Mouse (Mus musculus) hindbrain, embryonic 12.5 days (tissue): ENCODE measurements around the gene Kcnc3. TPM values are rescaled to one million over a fixed set of nuclear protein-coding genes. Genes with fewer than 3 reads are reported as not detected.

Experiments
- ATAC-seq: fragments of 200-750 bp; cut with Nextera tagmentation; 2 replicates; pipeline ENCODE4 v1.8.0; 2017; ENCODE audit warnings: moderate TSS enrichment; ENCODE audit not compliant: low FRiP score
- H3K27ac ChIP-seq: fragments of 300-500 bp; sonication (generic); 2 replicates; pipeline ENCODE4 v1.5.1; 2016; ENCODE audit warnings: mild to moderate bottlenecking
- H3K27me3 ChIP-seq: fragments of 300-500 bp; sonication (generic); 2 replicates; pipeline ENCODE4 v1.6.1; 2016; ENCODE audit warnings: mild to moderate bottlenecking
- H3K36me3 ChIP-seq: fragments of 300-500 bp; sonication (generic); 2 replicates; pipeline ENCODE4 v1.6.1; 2016; ENCODE audit warnings: mild to moderate bottlenecking
- H3K4me1 ChIP-seq: fragments of 300-500 bp; sonication (generic); 2 replicates; pipeline ENCODE4 v1.6.1; 2016
- H3K4me2 ChIP-seq: fragments of 300-500 bp; sonication (generic); replicated peaks from 2 replicates; pipeline ENCODE4 v1.6.1; 2016; ENCODE audit warnings: mild to moderate bottlenecking
- H3K4me3 ChIP-seq: fragments of 300-500 bp; sonication (generic); 2 replicates; pipeline ENCODE4 v1.5.1; 2016; ENCODE audit warnings: mild to moderate bottlenecking
- H3K9ac ChIP-seq: fragments of 300-500 bp; sonication (generic); 2 replicates; pipeline ENCODE4 v1.6.1; 2016; ENCODE audit warnings: mild to moderate bottlenecking, moderate library complexity
- H3K9me3 ChIP-seq: fragments of 300-500 bp; sonication (generic); replicated peaks from 2 replicates; pipeline ENCODE4 v1.6.1; 2016; ENCODE audit warnings: mild to moderate bottlenecking
- WGBS: fragments of 180-500 bp; shearing (Covaris S2); methylation state at CpG from one replicate; pipeline ENCODE4 v1.1.7; 2016; 5-methylcytosine and 5-hydroxymethylcytosine counted together
- polyA plus RNA-seq: library from polyadenylated mRNA; unstranded; fragments of >200 nt; fragmentation: Nextera tagmentation; extraction: Ambion mirVana; gene quantifications from 2 replicates; pipeline ENCODE4 v1.2.1, GENCODE M21; 2016

Kcnc3 gene
- polyA plus RNA-seq, 1 experiment from 2014 or later: 3.8 TPM

- peaks cover 54% of the 10 kb centered on the region for H3K27me3 ChIP-seq
Observed at GRCm38 (mm10) chr7:44588338-44588737, 2.1 kb upstream of the Kcnc3 start.

DNA sequence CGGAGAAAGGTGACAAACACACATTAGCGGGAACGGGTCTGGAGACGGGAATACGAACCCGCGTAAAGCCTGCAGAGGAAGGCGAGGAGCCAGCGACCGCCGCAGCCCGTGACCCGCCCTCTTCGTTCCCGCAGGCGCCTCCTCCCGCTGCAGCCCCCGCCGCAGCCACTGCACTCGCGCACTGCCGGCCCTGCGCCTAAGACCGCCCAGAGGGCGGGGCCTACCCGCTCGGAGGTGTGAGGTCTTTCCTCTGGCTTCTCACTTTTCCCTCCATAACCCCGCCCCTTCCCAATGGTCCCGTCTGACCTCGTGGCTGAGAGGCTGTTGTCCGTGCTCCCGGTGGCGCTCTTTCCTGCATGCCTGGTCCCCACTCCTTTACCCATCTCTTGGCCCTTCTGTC lies 1.3 kb upstream of the Kcnc3 start:
- no peaks in the 10 kb centered on the region for H3K36me3 ChIP-seq

More at GRCm38 (mm10) chr7:44588338-44588737, 2.1 kb upstream of the Kcnc3 start:
- H3K9me3 ChIP-seq: no peaks in the 10 kb centered on the region
- H3K4me3 ChIP-seq: peak overlapping the region; percentile 73
- WGBS: 10% methylated on average over 12 of the region's 12 CpGs
- peak overlapping the region; percentile 65 for H3K9ac ChIP-seq
- 0 out of 2 replicates have a peak overlapping the region, but pooled peaks have one; percentile 57 for H3K27ac ChIP-seq
- no peak for ATAC-seq
- peaks cover 53% of the 10 kb centered on the region for H3K4me1 ChIP-seq
- H3K36me3 ChIP-seq: no peaks in the 10 kb centered on the region
- peak overlapping the region; percentile 98 for H3K4me2 ChIP-seq

GRCm38 (mm10) chr7:44589946-44590345 lies 518 bp upstream of the Kcnc3 start:
- Histone ChIP-seq H3K4me3 (peak overlapping the region; percentile 73), H3K36me3 (no peaks in the 10 kb centered on the region), H3K27me3 (peaks cover 57% of the 10 kb centered on the region), H3K9me3 (no peaks in the 10 kb centered on the region), H3K4me1 (peaks cover 65% of the 10 kb centered on the region), H3K4me2 (peak overlapping the region; percentile 98), H3K27ac (peak overlapping the region; percentile 57), H3K9ac (peak overlapping the region; percentile 18; the same call in 1 of the 2 replicates)
- ATAC-seq: no peak
- 3% methylated on average over 13 of the region's 13 CpGs for WGBS

More for the DNA sequence above, 1.3 kb upstream of the Kcnc3 start:
- peak; percentile 14; the same call in 1 of the 2 replicates for ATAC-seq
- peak overlapping the region; percentile 73 for H3K4me3 ChIP-seq
- H3K9me3 ChIP-seq: no peaks in the 10 kb centered on the region
- WGBS: under 1% methylated on average over 32 of the region's 33 CpGs
- H3K4me2 ChIP-seq: peak overlapping the region; percentile 98
- H3K27ac ChIP-seq: peak overlapping the region; percentile 57
- peaks cover 58% of the 10 kb centered on the region for H3K27me3 ChIP-seq
- H3K4me1 ChIP-seq: peaks cover 60% of the 10 kb centered on the region
- H3K9ac ChIP-seq: peak overlapping the region; percentile 65

DNA sequence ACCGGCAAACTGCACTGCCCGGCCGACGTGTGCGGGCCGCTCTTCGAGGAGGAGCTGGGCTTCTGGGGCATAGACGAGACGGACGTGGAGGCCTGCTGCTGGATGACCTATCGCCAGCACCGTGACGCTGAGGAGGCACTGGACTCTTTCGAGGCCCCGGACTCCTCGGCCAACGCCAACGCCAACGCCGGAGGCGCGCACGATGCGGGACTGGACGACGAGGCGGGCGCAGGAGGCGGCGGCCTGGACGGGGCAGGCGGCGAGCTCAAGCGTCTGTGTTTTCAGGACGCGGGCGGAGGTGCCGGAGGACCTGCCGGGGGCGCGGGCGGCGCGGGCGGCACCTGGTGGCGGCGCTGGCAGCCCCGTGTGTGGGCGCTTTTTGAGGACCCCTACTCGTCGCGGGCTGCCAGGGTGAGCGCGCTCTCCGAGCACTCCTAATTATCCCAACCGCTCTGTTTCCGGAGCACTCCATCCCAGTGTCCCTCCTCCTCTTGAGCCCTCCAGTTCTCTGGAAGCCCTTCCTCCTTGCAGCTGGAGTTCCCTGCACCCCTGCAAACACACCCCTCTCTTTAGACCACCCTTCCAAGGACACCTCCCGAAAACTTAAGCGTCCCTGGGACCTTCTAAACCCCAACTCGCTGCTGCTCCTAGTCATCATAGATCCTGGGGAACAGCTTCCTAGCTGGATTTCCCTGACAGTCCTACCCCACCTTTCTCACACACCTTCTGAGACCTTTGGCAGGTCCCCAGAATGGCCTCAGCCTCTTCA lies 1.1 kb downstream of the Kcnc3 start:
- peaks cover 65% of the 10 kb centered on the region for H3K4me1 ChIP-seq

GRCm38 (mm10) chr7:44593051-44593450 lies 2.6 kb downstream of the Kcnc3 start:
- H3K27me3 ChIP-seq: peaks cover 37% of the 10 kb centered on the region
- peak overlapping the region; percentile 27; the same call in 1 of the 2 replicates for H3K9ac ChIP-seq
- no peak overlapping the region for H3K27ac ChIP-seq
- WGBS: 2% methylated on average over 15 of the region's 15 CpGs
- H3K36me3 ChIP-seq: no peaks in the 10 kb centered on the region
- peak overlapping the region; percentile 35 for H3K4me3 ChIP-seq
- peak overlapping the region; percentile 98 for H3K4me2 ChIP-seq
- peaks cover 57% of the 10 kb centered on the region for H3K4me1 ChIP-seq
- H3K9me3 ChIP-seq: no peaks in the 10 kb centered on the region
- no peak for ATAC-seq

More for the DNA sequence above, 1.1 kb downstream of the Kcnc3 start:
- Histone ChIP-seq H3K27ac (no peak overlapping the region), H3K9me3 (no peaks in the 10 kb centered on the region), H3K4me2 (peak overlapping the region; percentile 98), H3K27me3 (peaks cover 48% of the 10 kb centered on the region), H3K4me3 (peak overlapping the region; percentile 73), H3K9ac (peak overlapping the region; percentile 81), H3K36me3 (no peaks in the 10 kb centered on the region)
- under 1% methylated on average over 60 of the region's 60 CpGs for WGBS
- no peak for ATAC-seq

GRCm38 (mm10) chr7:44593775-44594174 lies 3.3 kb downstream of the Kcnc3 start:
- H3K27me3 ChIP-seq: peaks cover 31% of the 10 kb centered on the region
- ATAC-seq: peak; percentile 59
- peak overlapping the region; percentile 35 for H3K4me3 ChIP-seq
- 1% methylated on average over 22 of the region's 22 CpGs for whole genome bisulfite sequencing
- peak overlapping the region; percentile 53 for H3K9ac ChIP-seq
- peak overlapping the region; percentile 98 for H3K4me2 ChIP-seq
- H3K9me3 ChIP-seq: no peaks in the 10 kb centered on the region
- peak overlapping the region; percentile 73 for H3K27ac ChIP-seq
- H3K4me1 ChIP-seq: peaks cover 49% of the 10 kb centered on the region
- H3K36me3 ChIP-seq: no peaks in the 10 kb centered on the region

GRCm38 (mm10) chr7:44594291-44594690 lies 3.8 kb downstream of the Kcnc3 start:
- Histone ChIP-seq H3K4me3 (peak overlapping the region; percentile 35), H3K4me2 (peak overlapping the region; percentile 98), H3K36me3 (no peaks in the 10 kb centered on the region), H3K9me3 (no peaks in the 10 kb centered on the region), H3K9ac (peak overlapping the region; percentile 53), H3K4me1 (peaks cover 46% of the 10 kb centered on the region), H3K27ac (peak overlapping the region; percentile 73), H3K27me3 (peaks cover 29% of the 10 kb centered on the region)
- no peak for ATAC-seq
- 67% methylated on average over 6 of the region's 6 CpGs for WGBS

- Histone ChIP-seq H3K4me2 (no peak overlapping the region), H3K4me3 (no peak overlapping the region), H3K4me1 (peaks cover 37% of the 10 kb centered on the region), H3K9ac (no peak overlapping the region), H3K27me3 (peaks cover 24% of the 10 kb centered on the region), H3K27ac (no peak overlapping the region), H3K9me3 (no peaks in the 10 kb centered on the region), H3K36me3 (no peaks in the 10 kb centered on the region)
- no peak for ATAC-seq
- WGBS: 92% methylated on average over 20 of the region's 20 CpGs
Observed at GRCm38 (mm10) chr7:44595131-44595561, 4.7 kb downstream of the Kcnc3 start.

- no peak overlapping the region for H3K27ac ChIP-seq
- H3K27me3 ChIP-seq: peaks cover 30% of the 10 kb centered on the region
- no peaks in the 10 kb centered on the region for H3K9me3 ChIP-seq
- no peak for ATAC-seq
- peaks cover 33% of the 10 kb centered on the region for H3K4me1 ChIP-seq
- H3K4me2 ChIP-seq: no peak overlapping the region
- H3K36me3 ChIP-seq: no peaks in the 10 kb centered on the region
- 90% methylated on average over 6 of the region's 6 CpGs for WGBS
- H3K4me3 ChIP-seq: no peak overlapping the region
- no peak overlapping the region for H3K9ac ChIP-seq
Observed at GRCm38 (mm10) chr7:44596051-44596450, 5.6 kb downstream of the Kcnc3 start.

GRCm38 (mm10) chr7:44596996-44597538 lies 6.6 kb downstream of the Kcnc3 start:
- Histone ChIP-seq H3K4me3 (no peak overlapping the region), H3K9ac (no peak overlapping the region), H3K4me1 (peaks cover 33% of the 10 kb centered on the region), H3K9me3 (no peaks in the 10 kb centered on the region), H3K4me2 (no peak overlapping the region), H3K36me3 (no peaks in the 10 kb centered on the region), H3K27ac (no peak overlapping the region), H3K27me3 (peaks cover 32% of the 10 kb centered on the region)
- no peak for ATAC-seq
- WGBS: 56% methylated on average over 5 of the region's 5 CpGs

DNA sequence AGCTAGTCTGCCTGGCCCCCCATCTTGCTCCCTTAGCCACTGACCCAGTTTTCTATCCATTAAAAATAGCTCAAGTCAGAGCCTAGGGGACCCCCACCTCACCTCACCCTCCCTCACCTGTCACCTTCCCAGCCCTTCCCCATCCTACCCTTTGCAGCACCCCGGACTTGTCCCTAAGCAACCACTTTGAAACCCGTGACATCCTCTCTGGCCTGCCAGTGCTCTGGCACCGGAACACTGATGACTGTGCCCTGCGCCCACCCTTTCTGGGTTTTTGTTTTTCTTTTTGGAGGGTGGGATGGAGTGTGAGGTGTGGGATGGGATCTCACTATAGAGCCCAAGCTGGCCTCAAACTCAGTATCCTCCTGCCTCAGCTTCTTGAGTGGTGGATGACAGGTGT lies 7.2 kb downstream of the Kcnc3 start:
- ATAC-seq: no peak
- Histone ChIP-seq H3K4me2 (no peak overlapping the region), H3K27ac (no peak overlapping the region), H3K9me3 (no peaks in the 10 kb centered on the region), H3K9ac (no peak overlapping the region), H3K4me3 (no peak overlapping the region), H3K27me3 (peaks cover 31% of the 10 kb centered on the region), H3K4me1 (peaks cover 33% of the 10 kb centered on the region), H3K36me3 (no peaks in the 10 kb centered on the region)
- WGBS: 91% methylated on average over 4 of the region's 4 CpGs

- Histone ChIP-seq H3K4me1 (peaks cover 33% of the 10 kb centered on the region), H3K4me2 (no peak overlapping the region), H3K27me3 (peaks cover 31% of the 10 kb centered on the region), H3K9ac (no peak overlapping the region), H3K36me3 (no peaks in the 10 kb centered on the region), H3K27ac (no peak overlapping the region), H3K9me3 (no peaks in the 10 kb centered on the region), H3K4me3 (no peak overlapping the region)
- WGBS: 82% methylated on average over 12 of the region's 12 CpGs
- ATAC-seq: no peak
Observed at GRCm38 (mm10) chr7:44598336-44598735, 7.9 kb downstream of the Kcnc3 start.
